Mouse (Mus musculus): ENCODE results near the gene Jun. TPM values are rescaled to one million over a fixed set of nuclear protein-coding genes. Genes with fewer than 3 reads are reported as not detected.

The Jun gene
- 58.3 and 63.2 TPM in 2 replicates for polyA plus RNA-seq (2015; fragmentation: Nextera tagmentation; extraction: Ambion mirVana)

GRCm38 (mm10) chr4:95052025-95052899 is at the start of gene Jun:
TSS of gene Jun (minus strand) at chr4:95052222.
- H3K27me3 ChIP-seq (replicated peaks; ENCODE audit: control insufficient read depth, insufficient read depth, low read length), result no peaks in the 10 kb centered on the region
- peak within 1 kb of the TSS; percentile 99 for H3K9ac ChIP-seq (ENCODE audit: low read depth, low read length)
- 1% methylated on average over 67 of the region's 68 CpGs for WGBS
- H3K27ac ChIP-seq (ENCODE audit: low read depth, low read length), result peak within 1 kb of the TSS; percentile 99
- TF ChIP-seq CTCF (IDR thresholded peaks at IDR 0.05; ENCODE audit: low read depth), result no peak
- H3K4me2 ChIP-seq (replicated peaks; ENCODE audit: low read depth), result peak within 1 kb of the TSS; percentile 77
- no peaks in the 10 kb centered on the region; the same call in 1 of the 2 replicates for H3K4me1 ChIP-seq (replicated peaks; ENCODE audit: control insufficient read depth, insufficient read depth, low read length)
- ATAC-seq, result peak; percentile 88
- no peaks in the 10 kb centered on the region for H3K9me3 ChIP-seq (ENCODE audit: control insufficient read depth)
- peak within 1 kb of the TSS; percentile 98 for H3K4me3 ChIP-seq (ENCODE audit: low read depth, low read length)
- no peaks in the 10 kb centered on the region for H3K36me3 ChIP-seq (ENCODE audit: control insufficient read depth, insufficient read depth)

- Histone ChIP-seq H3K4me1 (replicated peaks; ENCODE audit: control insufficient read depth, insufficient read depth, low read length) (no peaks in the 10 kb centered on the region), H3K4me2 (replicated peaks; ENCODE audit: low read depth) (no peak overlapping the region), H3K9me3 (ENCODE audit: control insufficient read depth) (no peaks in the 10 kb centered on the region), H3K4me3 (ENCODE audit: low read depth, low read length) (no peak overlapping the region), H3K36me3 (ENCODE audit: control insufficient read depth, insufficient read depth) (no peaks in the 10 kb centered on the region), H3K9ac (ENCODE audit: low read depth, low read length) (no peak overlapping the region), H3K27me3 (replicated peaks; ENCODE audit: control insufficient read depth, insufficient read depth, low read length) (no peaks in the 10 kb centered on the region), H3K27ac (ENCODE audit: low read depth, low read length) (no peak overlapping the region)
- TF ChIP-seq CTCF (IDR thresholded peaks at IDR 0.05; ENCODE audit: low read depth), result no peak
- no peak for ATAC-seq
- WGBS, result 94% methylated on average over 7 of the region's 7 CpGs
These were observed 49.7 kb upstream of the Jun start for GRCm38 (mm10) chr4:95101684-95102083.

- no peak overlapping the region for H3K4me2 ChIP-seq (replicated peaks; ENCODE audit: low read depth)
- H3K9me3 ChIP-seq (ENCODE audit: control insufficient read depth), result no peaks in the 10 kb centered on the region
- no peak overlapping the region for H3K4me3 ChIP-seq (ENCODE audit: low read depth, low read length)
- no peak for ATAC-seq
- no peak overlapping the region for H3K27ac ChIP-seq (ENCODE audit: low read depth, low read length)
- no peaks in the 10 kb centered on the region for H3K4me1 ChIP-seq (replicated peaks; ENCODE audit: control insufficient read depth, insufficient read depth, low read length)
- no peaks in the 10 kb centered on the region for H3K27me3 ChIP-seq (replicated peaks; ENCODE audit: control insufficient read depth, insufficient read depth, low read length)
- no peak for TF ChIP-seq CTCF (IDR thresholded peaks at IDR 0.05; ENCODE audit: low read depth)
- no peaks in the 10 kb centered on the region for H3K36me3 ChIP-seq (ENCODE audit: control insufficient read depth, insufficient read depth)
- no peak overlapping the region for H3K9ac ChIP-seq (ENCODE audit: low read depth, low read length)
These were observed 48.7 kb upstream of the Jun start for GRCm38 (mm10) chr4:95100694-95101093.

GRCm38 (mm10) chr4:95099373-95099772 is 47.4 kb upstream of the Jun start:
- no peaks in the 10 kb centered on the region for H3K27me3 ChIP-seq (replicated peaks; ENCODE audit: control insufficient read depth, insufficient read depth, low read length)
- no peak for ATAC-seq
- H3K4me1 ChIP-seq (replicated peaks; ENCODE audit: control insufficient read depth, insufficient read depth, low read length), result no peaks in the 10 kb centered on the region
- WGBS, result 54% methylated on average over 7 of the region's 7 CpGs
- no peak overlapping the region for H3K4me2 ChIP-seq (replicated peaks; ENCODE audit: low read depth)
- no peak for TF ChIP-seq CTCF (IDR thresholded peaks at IDR 0.05; ENCODE audit: low read depth)
- no peak overlapping the region for H3K27ac ChIP-seq (ENCODE audit: low read depth, low read length)
- no peak overlapping the region for H3K4me3 ChIP-seq (ENCODE audit: low read depth, low read length)
- no peaks in the 10 kb centered on the region for H3K9me3 ChIP-seq (ENCODE audit: control insufficient read depth)
- no peaks in the 10 kb centered on the region for H3K36me3 ChIP-seq (ENCODE audit: control insufficient read depth, insufficient read depth)
- no peak overlapping the region for H3K9ac ChIP-seq (ENCODE audit: low read depth, low read length)

- no peak for ATAC-seq
- H3K27me3 ChIP-seq (replicated peaks; ENCODE audit: control insufficient read depth, insufficient read depth, low read length), result no peaks in the 10 kb centered on the region
- 86% methylated on average over 5 of the region's 5 CpGs for WGBS
These were observed 46.7 kb upstream of the Jun start for GRCm38 (mm10) chr4:95098722-95099097.

GRCm38 (mm10) chr4:95097942-95098721 is 46.1 kb upstream of the Jun start:
- TF ChIP-seq CTCF (IDR thresholded peaks at IDR 0.05; ENCODE audit: low read depth), result no peak
- H3K36me3 ChIP-seq (ENCODE audit: control insufficient read depth, insufficient read depth), result no peaks in the 10 kb centered on the region
- H3K9ac ChIP-seq (ENCODE audit: low read depth, low read length), result no peak overlapping the region
- no peaks in the 10 kb centered on the region for H3K27me3 ChIP-seq (replicated peaks; ENCODE audit: control insufficient read depth, insufficient read depth, low read length)
- no peak overlapping the region for H3K4me2 ChIP-seq (replicated peaks; ENCODE audit: low read depth)
- WGBS, result 73% methylated on average over 10 of the region's 10 CpGs
- ATAC-seq, result no peak
- no peaks in the 10 kb centered on the region for H3K4me1 ChIP-seq (replicated peaks; ENCODE audit: control insufficient read depth, insufficient read depth, low read length)
- H3K4me3 ChIP-seq (ENCODE audit: low read depth, low read length), result no peak overlapping the region
- H3K27ac ChIP-seq (ENCODE audit: low read depth, low read length), result no peak overlapping the region
- H3K9me3 ChIP-seq (ENCODE audit: control insufficient read depth), result no peaks in the 10 kb centered on the region

More at GRCm38 (mm10) chr4:95098722-95099097, 46.7 kb upstream of the Jun start:
- H3K4me3 ChIP-seq (ENCODE audit: low read depth, low read length), result no peak overlapping the region
- H3K9me3 ChIP-seq (ENCODE audit: control insufficient read depth), result no peaks in the 10 kb centered on the region
- TF ChIP-seq CTCF (IDR thresholded peaks at IDR 0.05; ENCODE audit: low read depth), result no peak
- H3K27ac ChIP-seq (ENCODE audit: low read depth, low read length), result no peak overlapping the region
- H3K4me1 ChIP-seq (replicated peaks; ENCODE audit: control insufficient read depth, insufficient read depth, low read length), result no peaks in the 10 kb centered on the region
- H3K36me3 ChIP-seq (ENCODE audit: control insufficient read depth, insufficient read depth), result no peaks in the 10 kb centered on the region
- no peak overlapping the region for H3K9ac ChIP-seq (ENCODE audit: low read depth, low read length)
- H3K4me2 ChIP-seq (replicated peaks; ENCODE audit: low read depth), result no peak overlapping the region
